In the genomic region with DNA sequence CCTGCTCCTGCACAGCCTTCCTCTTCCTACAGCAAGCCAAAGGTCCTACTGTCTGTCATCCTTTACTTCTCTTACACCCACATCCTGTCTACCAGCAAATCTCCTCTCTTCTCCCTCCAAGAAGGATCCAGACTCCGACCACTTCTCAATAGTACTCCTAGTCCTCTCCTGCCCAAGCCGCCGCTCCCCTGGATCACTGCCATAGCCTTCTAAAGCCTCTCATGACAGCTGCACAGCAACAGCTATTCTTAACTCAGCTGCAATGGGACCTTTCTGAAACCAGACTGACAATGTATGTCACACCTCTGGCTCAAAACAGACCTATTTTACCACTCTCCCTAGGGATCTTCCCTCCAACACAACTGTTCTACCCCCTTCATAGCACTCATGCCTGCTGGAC, we compare ENCODE assay signal across 11 mouse cellular contexts. TPM values are rescaled to one million over a fixed set of nuclear protein-coding genes. Genes with fewer than 3 reads are reported as not detected.
DNase-seq lines count a peak whose midpoint lies in the region.
"Had no signal": no experiment of that assay in that cellular context is flagged by ENCODE, and none has a peak within 500 bp of the region (broad histone marks: within the 10 kb centered on the region; RNA-seq: fewer than 3 reads in every experiment).

No protein-coding gene starts in this region.

- H3K9me3 ChIP-seq in midbrain, embryonic 10.5 days (replicated peaks) = peaks cover 30% of the 10 kb centered on the region

- intact Hi-C loops in heart, postnatal 10 days (cut with DNase I) = no loop called here

- WGBS in midbrain, embryonic 10.5 days = 95% methylated on average over 3 of the region's 3 CpGs

- H3K36me3 ChIP-seq in midbrain, embryonic 10.5 days = peaks cover 80% of the 10 kb centered on the region

- no peak overlapping the region for H3K4me3 ChIP-seq in midbrain, embryonic 10.5 days
- H3K4me3 ChIP-seq: left cerebral cortex, adult 2 months had no signal

- H3K4me1 ChIP-seq in midbrain, embryonic 10.5 days = no peaks in the 10 kb centered on the region

- peak; percentile 53 for DNase-seq in adrenal gland, postnatal 14 days
- no peak for DNase-seq in adrenal gland, adult 8-10 months
- peak; percentile 39 to 45 for DNase-seq in kidney, postnatal 4 days
- no peak for DNase-seq in kidney, adult 8-10 months
- peak; percentile 79 to 83 for DNase-seq in heart, postnatal 10 days
- peak; percentile 57 to 79 for DNase-seq in lung, postnatal 4 days
- DNase-seq in midbrain, embryonic 10.5 days (ENCODE audit: low spot score) = no peak
- DNase-seq in thymus, adult 18-20 months = no peak
- DNase-seq: cerebellum, adult 11-12 months; liver, postnatal 0 days had no signal

- no peak overlapping the region for H3K27ac ChIP-seq in midbrain, embryonic 10.5 days (replicated peaks)
- H3K27ac ChIP-seq: left cerebral cortex, adult 2 months had no signal

- no peaks in the 10 kb centered on the region for H3K27me3 ChIP-seq in midbrain, embryonic 10.5 days (ENCODE audit: low read depth, poor library complexity, severe bottlenecking)

RNA-seq across cellular contexts. Expression of gene Ppp6r3, which starts 11.2 kb away (rescaled TPM):
- 105 and 106 TPM in 2 replicates for total RNA-seq in adrenal gland, postnatal 14 days (2021)
- total RNA-seq in adrenal gland, adult 8-10 months (2022) = 100 to 1,000 TPM in 3 of 4 experiments, 10 to 100 TPM in 1; 85.3 to 110 (median 106) TPM
- total RNA-seq in heart, postnatal 10 days (2021) = 100 to 1,000 TPM in 1 of 2 experiments, 10 to 100 TPM in 1; 98.3 to 102 TPM
- polyA plus RNA-seq in midbrain, embryonic 10.5 days (2016; fragmentation: Nextera tagmentation; extraction: Ambion mirVana) = 71.3 and 79.7 TPM in 2 replicates

Comparison
In these comparisons a context has a peak if more than half of its experiments do, and no peak if none do; other contexts are left out.
1. DNase-seq: peak in adrenal gland, postnatal 14 days (single experiment), kidney, postnatal 4 days (2 of 2), heart, postnatal 10 days (2 of 2) and lung, postnatal 4 days (2 of 2); none in adrenal gland, adult 8-10 months (single experiment), kidney, adult 8-10 months (0 of 2), midbrain, embryonic 10.5 days (single experiment) and thymus, adult 18-20 months (0 of 2).